Mouse (Mus musculus): ENCODE measurements at regions not wholly inside any gene's neighbourhood (a gene's known extent, or its start where the extent isn't known, plus 50 kb on each side); places are given as distances from the start of the nearest gene placed in this dataset.

DNA sequence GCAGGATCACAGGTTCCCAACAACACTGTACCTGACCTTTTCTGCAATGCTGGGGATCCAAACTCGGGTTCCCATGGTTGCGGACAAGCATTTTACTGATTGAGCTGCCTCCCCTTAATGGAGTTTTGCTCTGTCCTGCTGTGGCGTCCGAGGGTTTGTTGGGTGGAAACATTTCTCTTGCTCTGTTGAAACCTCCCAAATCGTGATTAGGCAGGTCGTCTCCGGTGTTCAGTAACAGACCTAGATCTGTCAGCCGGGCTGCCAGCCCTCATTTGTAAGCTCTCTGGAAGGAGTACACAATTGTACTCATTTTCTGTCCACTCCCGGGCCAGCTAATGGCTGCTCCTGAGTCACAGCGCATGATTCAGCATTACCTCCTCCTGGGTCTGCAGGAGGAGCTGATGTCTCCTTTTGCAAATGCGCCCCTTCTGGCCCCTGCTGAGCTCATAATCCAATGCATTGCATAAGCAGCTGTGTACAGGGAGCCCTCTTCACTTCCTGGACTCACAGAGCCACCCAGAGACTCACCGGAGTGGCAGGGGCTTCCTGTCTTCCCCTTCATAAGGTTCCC lies 49.8 kb upstream of the Sipa1l2 start:
- peak; percentile 28 to 62 for DNase-seq
